Mouse (Mus musculus) heart, embryonic 13.5 days (tissue): ENCODE data around the gene Sema4f. TPM values are rescaled to one million over a fixed set of nuclear protein-coding genes. Genes with fewer than 3 reads are reported as not detected.
A peak's percentile ranks its signal among the peaks of the same experiment; 100 is the strongest.

Experiments
- ATAC-seq: fragments of 200-750 bp; cut with Nextera tagmentation; 2 replicates; pipeline ENCODE4 v1.8.0; 2017; ENCODE audit warnings: moderate TSS enrichment; ENCODE audit not compliant: insufficient number of reproducible peaks, low FRiP score, low TSS enrichment; ENCODE audit errors: extremely low read depth
- H3K27ac ChIP-seq: fragments of 300-500 bp; sonication (generic); replicated peaks from 2 replicates; pipeline ENCODE4 v1.5.1; 2015; ENCODE audit warnings: moderate library complexity, mild to moderate bottlenecking, inconsistent platforms
- H3K27me3 ChIP-seq: fragments of 300-500 bp; sonication (generic); replicated peaks from 2 replicates; pipeline ENCODE4 v1.6.1; 2015; ENCODE audit warnings: mild to moderate bottlenecking, inconsistent platforms
- H3K36me3 ChIP-seq: fragments of 300-500 bp; sonication (generic); 2 replicates; pipeline ENCODE4 v1.6.1; 2015; ENCODE audit warnings: mild to moderate bottlenecking, inconsistent platforms
- H3K4me1 ChIP-seq: fragments of 300-500 bp; sonication (generic); 2 replicates; pipeline ENCODE4 v1.6.1; 2015; ENCODE audit warnings: inconsistent platforms
- H3K4me2 ChIP-seq: fragments of 300-500 bp; sonication (generic); 2 replicates; pipeline ENCODE4 v1.6.1; 2015; ENCODE audit warnings: inconsistent platforms, mild to moderate bottlenecking, moderate library complexity
- H3K4me3 ChIP-seq: fragments of 300-500 bp; sonication (generic); 2 replicates; pipeline ENCODE4 v1.5.1; 2015; ENCODE audit warnings: moderate library complexity, mild to moderate bottlenecking, inconsistent platforms
- H3K9ac ChIP-seq: fragments of 300-500 bp; sonication (generic); 2 replicates; pipeline ENCODE4 v1.6.1; 2015; ENCODE audit warnings: inconsistent platforms, mild to moderate bottlenecking, moderate library complexity
- H3K9me3 ChIP-seq: fragments of 300-500 bp; sonication (generic); 2 replicates; pipeline ENCODE4 v1.6.1; 2016; ENCODE audit warnings: inconsistent platforms
- WGBS: fragments of 180-500 bp; shearing (Covaris S2); methylation state at CpG from one replicate; pipeline ENCODE4 v1.1.7; 2015; ENCODE audit warnings: mixed read lengths; 5-methylcytosine and 5-hydroxymethylcytosine counted together
- polyA plus RNA-seq: library from polyadenylated mRNA; unstranded; fragments of >200 nt; fragmentation: Nextera tagmentation; extraction: Ambion mirVana; gene quantifications from 2 replicates; pipeline ENCODE4 v1.2.1, GENCODE M21; 2015

The Sema4f gene
- polyA plus RNA-seq, result 0.52 and 0.78 TPM in 2 replicates

DNA sequence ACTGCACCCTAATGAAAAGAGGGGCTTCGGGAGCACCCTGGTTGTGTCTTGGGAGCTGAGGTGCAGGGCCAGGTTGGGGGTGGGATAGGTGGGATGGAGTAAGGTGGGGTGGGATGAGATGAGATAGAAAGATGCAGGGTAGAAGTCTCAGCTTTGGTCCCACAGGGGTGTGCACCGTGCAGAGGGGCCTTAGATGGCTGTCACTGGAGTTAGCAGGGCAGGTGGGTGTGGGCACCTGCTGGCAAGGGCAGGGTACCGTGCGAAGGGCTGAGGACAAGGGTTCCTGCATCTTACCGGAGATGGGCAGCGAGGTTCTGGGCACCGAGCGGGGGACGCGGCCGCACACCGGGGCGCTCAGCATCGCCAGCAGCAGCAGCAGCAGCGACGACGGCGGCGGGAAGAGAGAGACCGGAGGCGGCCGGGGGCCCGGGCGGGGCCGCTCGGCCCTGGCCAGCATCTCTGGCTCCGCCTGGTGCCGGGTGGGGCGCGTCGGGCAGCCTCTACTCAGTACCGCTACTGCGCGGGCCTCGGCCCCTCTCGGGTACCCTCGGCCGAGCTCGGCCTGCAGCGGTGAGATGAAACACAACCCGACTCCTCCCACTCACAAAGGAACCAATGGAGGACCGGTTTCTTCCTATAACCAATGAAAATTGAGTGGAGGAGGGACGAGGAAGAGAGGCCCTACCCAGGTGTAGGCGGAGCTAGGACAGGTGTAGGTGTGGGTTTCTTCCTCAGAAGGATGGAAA lies at the start of gene Sema4f:
Sema4f (minus strand) TSS at position 603 of the 746 bp plus-strand sequence.
- H3K4me1 ChIP-seq, result peaks cover 6% of the 10 kb centered on the region; the same call in 1 of the 2 replicates
- peak within 1 kb of the TSS; percentile 81 for H3K4me2 ChIP-seq
- no peak within 1 kb of the TSS for H3K27ac ChIP-seq
- H3K36me3 ChIP-seq, result no peaks in the 10 kb centered on the region
- peak within 1 kb of the TSS; percentile 55 for H3K4me3 ChIP-seq
- no peaks in the 10 kb centered on the region for H3K9me3 ChIP-seq
- WGBS, result 3% methylated on average over 44 of the region's 44 CpGs
- peak within 1 kb of the TSS; percentile 73 for H3K9ac ChIP-seq
- peaks cover 70% of the 10 kb centered on the region for H3K27me3 ChIP-seq
- peak; percentile 55; the same call in 1 of the 2 replicates for ATAC-seq

DNA sequence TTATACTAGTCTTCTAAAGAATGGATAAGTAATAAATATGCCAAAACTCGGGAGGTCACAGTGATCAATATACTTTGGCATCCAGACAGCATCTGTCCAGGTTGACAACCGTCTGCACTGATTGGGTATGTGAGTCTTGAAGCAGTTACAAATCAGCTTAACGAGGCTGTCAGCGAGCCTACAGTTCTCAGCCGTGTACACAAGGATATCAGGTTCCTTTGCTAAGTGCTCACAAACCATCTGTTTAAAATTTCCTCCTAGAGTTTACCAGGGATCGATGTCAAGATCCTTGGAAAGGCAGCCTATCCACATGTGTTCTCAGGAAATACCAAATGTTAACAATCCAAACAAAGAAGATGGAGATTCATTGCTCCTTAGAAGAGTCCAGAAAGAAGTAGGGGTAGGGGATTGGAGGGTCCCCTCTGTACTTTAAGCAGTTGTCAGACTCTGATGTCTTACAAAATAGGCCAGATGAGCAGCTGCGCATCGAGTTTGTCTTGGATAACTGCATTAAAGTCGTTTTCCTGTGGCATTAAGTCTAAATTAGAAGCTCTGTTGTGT lies 47.9 kb upstream of the Sema4f start:
- Histone ChIP-seq H3K4me3 (no peak overlapping the region), H3K27ac (no peak overlapping the region), H3K4me1 (no peaks in the 10 kb centered on the region), H3K4me2 (no peak overlapping the region), H3K9ac (no peak overlapping the region), H3K36me3 (no peaks in the 10 kb centered on the region), H3K27me3 (peaks cover 32% of the 10 kb centered on the region), H3K9me3 (no peaks in the 10 kb centered on the region)
- no peak for ATAC-seq
- 33% methylated on average over 9 of the region's 9 CpGs for whole genome bisulfite sequencing

DNA sequence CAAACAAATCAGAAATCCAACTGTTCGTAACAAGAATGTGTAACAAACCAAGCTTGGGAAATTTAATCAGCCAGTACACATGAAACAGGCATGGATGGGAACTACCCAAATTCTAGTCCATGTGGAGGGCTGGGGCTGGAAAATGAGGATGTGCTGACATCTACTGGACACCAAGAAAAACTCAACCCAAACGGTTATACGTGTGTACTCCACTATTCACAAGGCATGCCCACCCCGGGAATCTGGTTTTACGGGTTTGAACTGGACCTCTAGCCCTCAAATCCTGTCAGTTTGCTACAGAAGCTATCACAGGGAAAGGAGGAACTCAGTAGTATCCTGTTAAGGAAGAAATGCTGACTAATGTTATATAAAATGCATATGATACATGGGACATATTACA lies 31.5 kb upstream of the Sema4f start:
- Histone ChIP-seq H3K4me1 (no peaks in the 10 kb centered on the region), H3K4me3 (no peak overlapping the region), H3K27me3 (peaks cover 36% of the 10 kb centered on the region), H3K27ac (no peak overlapping the region), H3K4me2 (no peak overlapping the region), H3K9ac (no peak overlapping the region), H3K9me3 (no peaks in the 10 kb centered on the region), H3K36me3 (no peaks in the 10 kb centered on the region)
- WGBS, result 8% methylated on average over 5 of the region's 5 CpGs
- ATAC-seq, result no peak

DNA sequence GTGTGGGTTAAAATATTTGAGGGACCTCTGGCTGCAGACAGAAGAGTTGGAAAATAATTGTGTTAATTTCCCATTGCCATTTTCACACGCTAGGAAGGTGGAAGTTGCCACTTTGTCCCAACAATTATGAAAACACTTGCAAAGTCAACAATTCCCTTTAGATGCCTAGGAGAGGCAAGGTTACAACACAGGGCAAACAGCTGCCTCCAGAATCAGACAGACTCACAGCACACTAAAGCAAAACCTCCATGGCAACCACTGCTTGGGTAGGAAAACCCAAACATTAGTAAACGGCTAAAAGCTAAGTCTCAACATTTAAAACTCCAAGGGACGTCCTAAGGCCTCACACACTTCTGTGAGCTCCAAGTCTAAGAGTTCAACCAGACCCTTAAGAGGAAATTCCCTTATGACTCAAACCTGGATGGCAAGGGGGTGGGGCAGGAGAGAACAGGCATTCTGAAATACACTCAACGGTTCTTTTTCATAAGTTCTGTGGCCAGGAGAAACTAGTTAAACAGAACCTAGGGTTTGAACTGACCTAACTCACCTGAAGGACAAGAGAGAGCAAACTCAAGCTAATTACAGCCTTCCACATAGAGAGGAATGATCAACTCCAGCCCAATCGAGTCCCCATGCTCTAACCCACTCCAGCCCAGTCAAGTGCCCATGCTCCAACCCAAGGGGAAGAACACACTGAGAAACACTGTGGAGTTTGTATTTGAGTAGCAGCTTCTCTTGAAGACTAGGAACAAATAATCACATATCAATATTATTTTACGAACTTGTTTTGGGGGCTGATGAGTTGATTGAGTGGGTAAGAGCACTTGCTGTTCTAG lies 29.9 kb upstream of the Sema4f start:
- Histone ChIP-seq H3K4me1 (no peaks in the 10 kb centered on the region), H3K9me3 (no peaks in the 10 kb centered on the region), H3K9ac (no peak overlapping the region), H3K27ac (no peak overlapping the region), H3K4me2 (no peak overlapping the region), H3K27me3 (peaks cover 45% of the 10 kb centered on the region), H3K36me3 (no peaks in the 10 kb centered on the region), H3K4me3 (no peak overlapping the region)
- WGBS, result 65% methylated on average over 6 of the region's 6 CpGs
- ATAC-seq, result no peak

DNA sequence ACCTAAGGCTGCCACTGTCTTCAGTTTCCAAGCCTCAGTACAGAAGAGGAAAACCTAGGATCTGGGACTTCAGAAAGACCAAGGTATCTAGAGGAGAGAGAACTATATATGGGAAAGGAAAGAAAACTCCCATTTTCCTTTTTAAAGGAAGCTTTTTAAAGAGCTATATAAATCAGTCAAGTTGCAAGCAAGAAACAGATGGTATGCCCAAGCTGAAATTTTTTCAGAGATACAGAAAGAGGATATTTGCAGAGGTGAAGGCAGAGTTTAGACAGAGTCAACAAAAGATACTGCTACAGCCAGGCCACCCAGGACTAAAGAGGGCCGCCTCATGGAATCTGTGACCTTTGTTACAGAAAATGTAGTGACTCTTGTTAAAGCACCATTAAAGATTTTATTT lies 22.1 kb upstream of the Sema4f start:
- Histone ChIP-seq H3K9me3 (no peaks in the 10 kb centered on the region), H3K27me3 (peaks cover 19% of the 10 kb centered on the region), H3K27ac (no peak overlapping the region), H3K4me2 (no peak overlapping the region), H3K4me3 (no peak overlapping the region), H3K36me3 (no peaks in the 10 kb centered on the region), H3K4me1 (no peaks in the 10 kb centered on the region; the same call in 1 of the 2 replicates), H3K9ac (no peak overlapping the region)
- 60% methylated on average over 1 of the region's 1 CpGs for WGBS
- ATAC-seq, result no peak

DNA sequence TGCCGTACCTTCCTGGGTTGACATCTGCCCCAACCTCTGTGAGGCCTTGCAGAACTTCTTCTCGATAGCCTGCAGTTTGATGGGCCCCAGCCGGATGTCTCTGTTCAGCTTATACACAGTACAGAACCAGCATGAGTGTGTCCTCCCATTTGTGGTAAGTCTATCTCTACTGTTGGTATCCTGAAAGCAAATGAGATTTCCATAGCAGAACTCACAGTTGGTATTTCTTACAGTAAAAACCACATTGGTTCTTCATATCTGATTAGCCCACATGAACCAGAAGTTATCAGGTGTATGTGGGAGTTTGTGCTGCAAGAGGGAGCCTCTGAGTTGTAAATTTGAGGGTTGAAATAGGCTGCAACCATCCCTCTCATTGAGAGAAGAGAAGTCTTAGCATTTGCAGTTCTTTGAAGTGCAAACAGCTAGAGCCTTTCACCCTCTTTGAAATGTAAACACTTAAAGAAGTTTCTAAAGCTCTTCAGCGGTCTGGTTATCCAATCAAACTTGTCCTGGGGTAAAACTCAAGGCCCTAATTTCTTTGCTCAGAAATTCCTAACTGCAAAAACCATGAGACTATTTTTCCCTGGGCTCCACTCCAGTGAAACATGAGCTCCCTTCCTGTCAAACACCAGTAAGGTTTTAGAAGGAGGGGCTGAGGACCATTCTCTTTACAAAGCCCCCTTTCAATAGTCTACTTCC lies 17.1 kb upstream of the Sema4f start:
- Histone ChIP-seq H3K4me2 (0 out of 2 replicates have a peak overlapping the region, but pooled peaks have one; percentile 10), H3K4me3 (no peak overlapping the region), H3K9me3 (no peaks in the 10 kb centered on the region), H3K9ac (no peak overlapping the region), H3K27ac (peak overlapping the region; percentile 36; the same call in 1 of the 2 replicates), H3K4me1 (no peaks in the 10 kb centered on the region; the same call in 1 of the 2 replicates), H3K27me3 (0 out of 2 replicates have a peak, but pooled peaks cover 3% of the 10 kb centered on the region), H3K36me3 (no peaks in the 10 kb centered on the region)
- no peak for ATAC-seq
- WGBS, result 50% methylated on average over 4 of the region's 4 CpGs

DNA sequence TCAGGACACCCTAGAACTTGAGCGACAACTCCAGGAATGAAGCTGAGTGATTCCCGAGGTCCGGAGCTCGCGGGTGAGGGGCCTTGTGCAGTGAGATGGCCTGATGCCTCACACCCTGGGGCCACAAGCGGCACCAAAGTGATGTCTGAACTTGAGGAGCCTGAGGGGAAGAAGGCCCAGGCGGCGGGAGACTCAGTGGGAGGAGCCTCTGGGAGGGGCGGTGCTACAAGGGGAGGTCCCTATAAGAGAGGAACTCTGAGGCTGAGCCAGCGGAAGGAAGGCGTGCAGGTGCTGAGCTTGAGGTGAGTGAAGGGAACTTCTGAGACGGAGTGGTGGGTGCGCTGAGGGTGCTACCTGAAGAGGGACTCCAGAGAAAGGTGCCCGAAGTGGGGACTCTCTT lies 7.1 kb upstream of the Sema4f start, which contains the start of gene M1ap:
M1ap (plus strand) TSS at position 252 of the 400 bp plus-strand sequence.
- no peak within 1 kb of the TSS for H3K4me2 ChIP-seq
- 44% methylated on average over 14 of the region's 14 CpGs for WGBS
- H3K9ac ChIP-seq, result no peak within 1 kb of the TSS
- no peak within 1 kb of the TSS for H3K27ac ChIP-seq
- no peaks in the 10 kb centered on the region for H3K36me3 ChIP-seq
- no peak within 1 kb of the TSS for H3K4me3 ChIP-seq
- peaks cover 17% of the 10 kb centered on the region for H3K27me3 ChIP-seq
- no peaks in the 10 kb centered on the region for H3K9me3 ChIP-seq
- no peak for ATAC-seq
- H3K4me1 ChIP-seq, result no peaks in the 10 kb centered on the region

DNA sequence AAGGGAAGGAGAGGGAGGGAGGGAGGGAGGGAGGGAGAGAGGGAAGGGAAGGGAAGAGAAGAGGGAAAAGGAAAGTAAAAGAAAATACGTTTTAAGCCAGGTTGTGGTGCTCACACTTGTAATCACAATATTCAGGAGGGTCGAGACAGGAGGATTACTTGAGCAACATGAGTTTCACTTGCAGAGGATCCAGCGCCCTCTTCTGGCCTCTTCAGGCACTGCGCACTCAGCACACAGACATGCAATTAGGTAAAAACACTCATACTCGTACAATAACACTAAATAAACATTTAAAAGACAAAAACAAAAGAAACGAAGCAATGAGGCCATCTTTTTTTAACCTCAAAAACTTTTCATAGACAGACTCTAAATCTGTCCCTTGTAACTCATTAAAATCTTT lies 6.2 kb upstream of the Sema4f start:
- Histone ChIP-seq H3K9me3 (no peaks in the 10 kb centered on the region), H3K36me3 (no peaks in the 10 kb centered on the region), H3K27ac (no peak overlapping the region), H3K4me2 (no peak overlapping the region), H3K27me3 (peaks cover 21% of the 10 kb centered on the region), H3K4me1 (no peaks in the 10 kb centered on the region), H3K4me3 (no peak overlapping the region), H3K9ac (no peak overlapping the region)
- no peak for ATAC-seq
- 42% methylated on average over 6 of the region's 6 CpGs for WGBS

DNA sequence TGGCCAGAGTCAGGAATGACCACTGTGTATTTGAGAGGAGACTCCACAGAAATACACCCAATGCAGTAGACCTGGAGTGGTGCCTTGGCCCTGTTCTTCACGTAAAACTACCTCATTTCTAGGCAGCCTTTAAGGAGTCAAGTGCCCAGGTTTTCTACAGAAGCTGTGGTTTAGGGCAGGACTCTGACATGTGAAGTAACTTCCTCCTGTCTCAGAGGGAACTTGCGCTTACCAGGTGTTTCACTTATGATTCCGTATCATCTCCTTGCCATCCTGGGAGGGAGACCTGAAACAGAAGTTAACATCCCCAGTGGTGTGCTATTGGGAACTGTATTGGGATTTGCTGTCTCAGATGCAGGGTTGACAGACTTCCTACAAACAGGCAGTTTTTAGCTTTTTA lies 1.2 kb upstream of the Sema4f start:
- WGBS, result 65% methylated on average over 3 of the region's 3 CpGs
- Histone ChIP-seq H3K9me3 (no peaks in the 10 kb centered on the region), H3K27ac (no peak overlapping the region), H3K36me3 (no peaks in the 10 kb centered on the region), H3K4me2 (no peak overlapping the region), H3K9ac (no peak overlapping the region), H3K4me1 (peaks cover 6% of the 10 kb centered on the region; the same call in 1 of the 2 replicates), H3K27me3 (peaks cover 56% of the 10 kb centered on the region), H3K4me3 (no peak overlapping the region)
- no peak for ATAC-seq

DNA sequence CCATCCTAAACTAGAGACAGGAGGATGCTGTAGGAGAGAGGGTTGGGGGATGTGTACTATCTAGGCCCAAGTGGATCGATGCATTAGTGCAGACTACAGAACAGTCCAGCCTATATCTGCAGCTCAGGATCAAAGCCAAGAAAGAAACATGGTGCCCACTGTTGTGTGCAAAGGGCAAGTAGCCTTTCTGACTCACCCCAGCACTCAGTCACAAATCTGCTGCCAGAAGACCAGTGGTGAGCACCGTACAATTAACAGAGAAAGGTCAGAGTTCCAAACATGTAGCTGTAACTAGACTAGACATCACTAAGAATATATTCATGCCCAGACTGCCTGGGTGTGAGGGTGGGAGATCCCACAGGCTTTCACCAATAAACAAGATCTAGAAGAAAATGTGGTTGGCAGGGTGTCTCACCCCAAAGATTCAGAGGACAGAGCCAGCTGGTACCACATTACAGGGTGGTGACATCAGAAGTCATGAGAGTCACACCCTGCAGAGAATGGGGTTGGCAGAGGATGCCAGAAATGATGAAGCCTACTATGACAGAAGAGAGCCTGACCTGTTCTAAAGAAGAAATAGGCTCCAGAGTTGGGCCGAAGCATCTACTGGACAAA lies 4.8 kb downstream of the Sema4f start:
- no peak overlapping the region for H3K9ac ChIP-seq
- no peaks in the 10 kb centered on the region for H3K36me3 ChIP-seq
- no peak overlapping the region for H3K27ac ChIP-seq
- no peak overlapping the region for H3K4me2 ChIP-seq
- H3K27me3 ChIP-seq, result peaks cover 87% of the 10 kb centered on the region
- H3K4me3 ChIP-seq, result no peak overlapping the region
- peaks cover 6% of the 10 kb centered on the region; the same call in 1 of the 2 replicates for H3K4me1 ChIP-seq
- no peaks in the 10 kb centered on the region for H3K9me3 ChIP-seq
- no peak for ATAC-seq
- 71% methylated on average over 3 of the region's 3 CpGs for WGBS
